Mouse (Mus musculus) layer of hippocampus, adult 9-10 months (tissue): ENCODE measurements at regions not wholly inside any gene's neighbourhood (a gene's known extent, or its start where the extent isn't known, plus 50 kb on each side); places are given as distances from the start of the nearest gene placed in this dataset.

Experiments
- DNase-seq: peaks from one replicate; pipeline ENCODE4 v3.0.0; 2022; ENCODE audit warnings: low spot score

GRCm38 (mm10) chr9:30285324-30285599 lies 141.6 kb upstream of the Snx19 start:
- no peak for DNase-seq

DNA sequence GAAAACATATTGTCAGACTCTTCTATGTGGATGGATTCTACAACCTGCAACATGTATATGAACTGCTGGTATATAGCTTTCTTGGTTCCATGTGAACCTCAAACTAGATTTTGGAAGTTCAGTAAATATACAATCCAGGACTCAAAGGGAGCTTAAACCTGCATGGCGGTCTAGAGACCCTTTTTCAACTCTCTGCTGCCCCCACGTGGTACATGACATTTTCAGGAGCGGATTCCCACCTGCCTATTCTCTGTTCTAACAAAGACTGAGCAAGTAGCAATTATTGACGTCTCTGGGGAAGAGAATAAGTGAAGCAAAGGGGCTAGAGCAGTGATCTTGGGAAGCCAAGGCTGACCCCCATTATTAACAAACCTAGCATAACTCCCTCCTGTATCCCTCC lies 127.1 kb upstream of the Snx19 start:
- DNase-seq = no peak

- no peak for DNase-seq
Measured at GRCm38 (mm10) chr9:30308281-30308680, 118.6 kb upstream of the Snx19 start.

- DNase-seq = no peak
Measured at GRCm38 (mm10) chr9:30313360-30313759, 113.5 kb upstream of the Snx19 start.

GRCm38 (mm10) chr9:30314355-30315171 lies 112.3 kb upstream of the Snx19 start:
- no peak for DNase-seq

GRCm38 (mm10) chr9:30315172-30315644 lies 111.7 kb upstream of the Snx19 start:
- DNase-seq = peak; percentile 45

- DNase-seq = no peak
Measured at GRCm38 (mm10) chr9:30344866-30345265, 82.0 kb upstream of the Snx19 start.

DNA sequence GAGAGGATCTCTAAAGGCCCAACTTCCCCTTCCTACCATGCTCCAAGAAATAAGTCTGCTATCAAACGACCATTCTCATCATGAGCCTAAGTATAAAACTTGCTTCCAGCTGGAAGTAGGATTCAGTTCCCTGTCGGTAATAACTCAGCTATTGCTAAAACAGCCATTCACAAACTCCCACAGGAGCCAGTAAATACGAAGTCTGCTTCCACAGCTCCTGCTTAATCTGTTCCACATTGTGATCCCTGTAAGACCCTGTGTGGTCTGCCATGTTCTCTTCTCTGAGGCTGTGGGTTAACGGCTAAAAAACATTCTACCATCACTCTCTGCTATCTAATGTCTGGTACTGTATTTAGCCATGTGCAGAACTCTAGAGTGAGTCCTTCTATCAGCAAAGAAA lies 72.9 kb upstream of the Snx19 start:
- no peak for DNase-seq

DNA sequence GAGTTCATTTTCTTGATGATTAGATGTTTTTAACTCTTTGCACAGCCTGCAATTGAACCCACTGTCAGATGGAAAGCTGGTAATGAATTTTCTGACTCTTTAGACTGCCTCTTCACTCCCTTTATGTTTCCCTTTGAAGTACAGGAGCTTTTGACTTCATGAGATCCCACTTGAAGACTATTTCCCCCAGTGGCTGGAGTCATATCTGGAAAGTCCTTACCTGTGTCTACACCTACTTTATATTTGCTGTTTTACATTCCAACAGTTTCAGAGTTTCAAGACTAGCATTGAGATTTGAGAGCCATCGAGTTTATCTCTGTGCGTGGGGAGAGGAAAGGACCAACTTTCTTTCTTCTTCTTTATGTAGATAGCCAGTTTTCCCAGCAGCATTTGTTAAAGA lies 71.3 kb upstream of the Snx19 start:
- no peak for DNase-seq

- no peak for DNase-seq
Measured at GRCm38 (mm10) chr9:30369554-30370440, 57.1 kb upstream of the Snx19 start.

GRCm38 (mm10) chr9:30370789-30371188 lies 56.1 kb upstream of the Snx19 start:
- no peak for DNase-seq

GRCm38 (mm10) chr9:30376908-30377307 lies 50.0 kb upstream of the Snx19 start:
- DNase-seq = no peak
